Mouse (Mus musculus) ovary, postnatal 36 days (tissue): ENCODE results near the gene Bricd5.

Source experiments
- DNase-seq: peaks from one replicate; pipeline ENCODE4 v3.0.0; 2022; ENCODE audit warnings: low spot score, mixed read lengths

Bricd5 gene

DNA sequence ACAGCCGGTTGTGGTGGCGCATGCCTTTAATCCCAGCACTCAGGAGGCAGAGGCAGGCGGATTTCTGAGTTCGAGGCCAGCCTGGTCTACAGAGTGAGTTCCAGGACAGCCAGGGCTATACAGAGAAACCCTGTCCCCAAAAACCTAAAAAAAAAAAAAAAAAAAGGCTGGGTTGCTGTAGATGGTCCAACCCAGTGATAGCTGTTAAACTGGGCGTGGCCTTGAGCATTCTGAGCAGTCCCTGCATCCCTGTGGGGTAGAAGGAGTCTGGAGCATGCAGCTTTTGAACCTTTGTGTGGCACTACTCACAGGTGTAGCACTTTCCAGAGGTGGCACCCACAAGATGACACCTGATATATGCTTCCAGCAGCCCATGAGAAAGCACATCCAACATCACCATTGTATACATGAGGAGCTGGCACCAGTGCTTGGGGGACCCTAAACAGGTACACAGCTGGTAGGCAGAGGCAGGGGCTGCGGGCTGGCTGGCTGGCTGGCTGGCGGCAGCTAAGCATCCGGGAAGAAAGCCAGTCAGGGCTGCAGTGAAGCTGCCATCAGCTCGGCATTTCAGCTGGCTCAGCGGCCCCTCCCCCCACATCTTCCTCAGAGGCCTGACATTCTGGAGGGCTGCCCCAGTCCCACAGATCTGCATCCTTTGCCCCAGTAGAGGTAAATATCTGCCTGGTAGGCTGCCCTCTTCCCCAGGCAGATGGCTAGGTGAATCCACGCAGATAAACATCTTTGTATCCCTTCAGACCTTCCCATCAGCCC lies 11.6 kb downstream of the Bricd5 start:
- no peak for DNase-seq

DNA sequence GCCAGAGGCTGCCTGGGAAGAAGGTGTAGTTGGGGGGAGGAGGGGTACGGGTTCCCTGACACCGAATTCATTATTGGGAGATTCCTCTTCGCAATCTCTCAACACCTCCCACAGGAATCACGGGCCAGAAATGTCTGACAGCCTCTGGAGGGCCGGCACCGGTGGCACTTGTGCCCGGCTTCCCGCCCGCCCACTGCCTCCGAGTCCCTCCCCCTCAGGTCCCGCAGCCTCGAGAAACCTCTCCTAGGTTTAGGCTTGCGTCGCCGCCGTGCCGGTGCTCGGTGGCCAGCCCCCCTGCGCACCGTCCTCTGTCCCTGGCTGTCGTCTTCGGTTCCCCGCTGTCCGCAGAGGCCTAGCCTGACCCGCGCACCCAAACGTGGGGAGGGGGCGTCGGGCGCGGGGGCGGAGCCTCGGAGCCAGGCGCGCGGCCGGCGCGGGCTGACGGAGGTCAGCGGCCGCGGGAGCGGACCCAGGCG lies 14.5 kb downstream of the Bricd5 start, which contains the start of gene Caskin1:
TSS of gene Caskin1 (plus strand) at position 416 of the 476 bp plus-strand sequence.
- peak; percentile 40 for DNase-seq

DNA sequence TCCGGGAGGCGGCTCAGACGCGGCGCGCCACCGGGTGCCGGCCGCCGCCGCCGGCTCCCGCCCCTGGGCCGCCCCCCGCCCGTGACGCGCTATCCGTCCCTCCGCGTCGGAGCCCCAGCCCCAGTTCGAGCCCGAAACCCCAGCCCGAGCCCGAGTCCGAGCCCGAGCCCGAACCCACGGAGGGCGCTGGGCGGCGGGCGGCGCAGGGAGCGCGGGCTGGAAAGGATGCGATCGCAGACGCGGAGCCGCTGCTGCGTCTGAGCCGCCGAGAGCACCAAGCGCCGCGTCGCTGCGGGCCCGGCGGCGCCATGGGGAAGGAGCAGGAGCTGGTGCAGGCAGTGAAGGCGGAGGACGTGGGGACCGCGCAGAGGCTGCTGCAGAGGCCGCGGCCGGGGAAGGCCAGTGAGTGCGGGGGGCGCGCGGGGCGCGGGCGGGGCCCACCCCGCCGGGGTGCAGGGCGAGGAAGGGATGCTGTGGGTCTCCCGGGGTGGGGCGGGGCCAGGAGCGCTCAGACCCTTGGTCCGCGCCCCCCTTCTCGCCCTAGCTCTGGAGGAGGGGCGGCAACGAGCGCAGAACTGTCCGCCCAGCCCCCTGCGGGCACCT lies 15.1 kb downstream of the Bricd5 start:
- DNase-seq = peak; percentile 53

DNA sequence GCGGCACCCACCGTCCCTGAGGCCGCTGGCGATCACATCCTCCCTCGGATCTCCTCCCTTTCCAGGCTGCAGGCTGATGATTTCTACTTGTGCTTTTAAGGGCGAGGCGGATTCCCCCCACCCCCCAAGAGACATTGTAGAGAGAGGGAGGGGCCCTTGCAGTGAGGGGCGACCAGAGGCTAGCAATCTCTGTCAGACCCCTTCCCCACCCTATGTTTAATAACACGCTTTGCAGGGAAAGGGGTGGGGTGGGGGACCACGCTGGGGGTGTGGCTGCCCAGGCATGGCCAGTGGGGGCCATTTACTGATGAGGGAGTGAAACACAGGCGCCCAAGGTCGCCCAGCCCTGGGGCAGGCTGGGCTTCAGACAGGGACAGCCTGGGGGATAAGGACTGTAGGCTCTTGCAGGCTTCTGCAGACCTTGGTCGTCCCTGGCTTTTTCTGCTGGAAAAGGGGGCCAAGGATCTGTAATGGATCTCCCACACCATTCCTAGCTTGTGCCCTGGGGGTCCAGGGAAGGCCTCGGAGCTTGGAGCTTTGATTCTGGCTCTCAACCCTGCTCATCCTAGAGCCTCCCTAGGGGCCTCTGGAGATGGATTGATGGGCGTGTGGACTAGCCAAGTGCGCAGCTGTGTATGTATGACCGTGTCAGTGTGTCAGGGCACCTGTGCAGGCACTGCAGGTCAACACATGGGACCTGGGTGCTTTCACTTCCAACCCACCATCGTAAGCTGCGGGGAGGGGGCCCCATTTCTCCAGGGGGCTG lies 15.8 kb downstream of the Bricd5 start:
- peak; percentile 66 for DNase-seq

DNA sequence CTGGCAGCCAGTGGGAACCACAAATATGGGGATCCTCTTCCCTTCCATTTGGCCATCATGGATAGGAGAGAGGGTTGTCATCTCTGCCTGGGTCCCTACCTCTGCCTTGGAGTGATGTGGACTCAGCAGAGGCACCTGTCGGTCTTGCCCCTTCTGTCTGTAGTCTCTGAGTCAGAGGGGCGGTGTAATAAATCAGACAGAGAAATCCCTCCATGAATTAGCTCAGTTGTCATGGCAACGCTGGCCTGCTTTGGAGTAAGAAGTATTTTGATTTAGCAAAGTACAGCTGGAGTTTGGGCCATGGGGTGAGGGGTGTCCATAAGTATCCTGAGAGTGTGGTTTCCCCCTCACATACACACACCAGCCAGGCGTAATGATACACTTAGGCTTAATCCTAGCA lies 16.7 kb downstream of the Bricd5 start:
- no peak for DNase-seq

DNA sequence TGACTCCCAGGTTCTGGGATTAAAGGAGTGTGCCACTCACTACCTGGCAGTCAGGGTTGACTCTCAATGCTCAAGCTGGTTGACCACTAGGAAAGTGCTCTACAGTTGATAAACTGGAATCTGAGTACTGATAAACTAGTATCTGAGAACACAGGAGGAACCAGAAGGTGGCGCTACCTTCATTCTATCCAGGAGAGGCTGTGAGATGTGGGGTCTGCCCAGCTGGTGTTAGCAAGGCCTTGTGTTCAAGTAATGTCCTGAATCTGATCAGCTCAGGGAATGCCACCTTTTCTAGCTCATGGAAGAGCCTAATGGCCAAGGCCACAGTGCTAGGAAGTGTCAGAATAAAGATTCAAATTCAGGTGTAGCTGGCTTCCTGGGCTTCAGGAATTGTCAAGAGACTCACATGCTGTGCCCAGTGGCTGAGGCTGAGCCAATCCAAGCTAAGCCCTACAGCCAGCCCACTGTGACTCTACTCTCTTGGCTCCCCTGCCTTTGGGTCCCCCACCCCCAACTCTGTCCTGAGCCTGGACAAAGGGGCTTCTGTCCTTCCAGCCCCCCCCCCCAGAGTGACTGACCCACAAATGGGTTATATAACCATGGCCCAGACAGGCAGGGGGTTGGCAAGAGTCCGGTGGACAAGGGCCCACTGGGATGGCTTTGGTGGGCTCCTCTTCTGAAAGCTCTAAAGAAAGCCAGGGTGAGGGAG lies 21.1 kb downstream of the Bricd5 start:
- DNase-seq = no peak

DNA sequence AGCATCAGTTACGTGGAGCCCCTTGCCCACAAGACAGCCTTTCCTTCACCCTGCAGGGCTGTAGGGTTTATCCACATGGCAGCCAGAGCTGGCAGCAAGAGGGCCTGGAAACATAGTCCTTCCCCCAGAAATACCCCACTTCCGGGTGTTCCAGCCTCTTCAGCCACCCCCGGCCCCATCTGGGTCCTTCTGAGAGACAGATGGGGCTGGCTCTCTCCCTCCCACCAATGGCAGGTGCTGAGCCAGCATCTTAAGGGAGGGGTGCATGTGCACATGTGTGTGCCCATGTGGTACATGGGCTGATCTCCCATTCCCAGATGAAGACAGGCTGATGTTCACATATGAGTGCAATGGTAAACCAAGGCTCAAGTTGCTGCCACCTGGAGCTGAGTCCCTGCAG lies 21.8 kb downstream of the Bricd5 start:
- DNase-seq = no peak

DNA sequence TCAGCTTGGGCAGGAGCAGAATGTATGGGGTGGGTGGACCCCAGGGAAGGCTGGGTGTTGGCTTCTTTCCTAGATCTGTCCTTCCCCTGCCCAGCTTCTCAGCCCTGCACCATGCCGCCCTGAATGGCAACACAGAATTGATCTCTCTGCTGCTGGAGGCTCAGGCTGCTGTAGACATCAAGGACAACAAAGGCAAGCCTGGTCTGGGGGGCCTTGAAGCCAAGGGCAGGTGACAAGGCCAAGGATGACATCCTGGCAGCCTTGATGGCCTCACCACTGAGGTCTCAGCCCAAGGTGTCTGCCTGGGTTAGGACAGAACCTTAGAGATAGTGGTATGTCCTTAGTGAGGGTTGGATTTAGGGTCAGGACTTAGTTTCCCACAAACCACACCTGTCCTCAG lies 22.3 kb downstream of the Bricd5 start:
- no peak for DNase-seq

DNA sequence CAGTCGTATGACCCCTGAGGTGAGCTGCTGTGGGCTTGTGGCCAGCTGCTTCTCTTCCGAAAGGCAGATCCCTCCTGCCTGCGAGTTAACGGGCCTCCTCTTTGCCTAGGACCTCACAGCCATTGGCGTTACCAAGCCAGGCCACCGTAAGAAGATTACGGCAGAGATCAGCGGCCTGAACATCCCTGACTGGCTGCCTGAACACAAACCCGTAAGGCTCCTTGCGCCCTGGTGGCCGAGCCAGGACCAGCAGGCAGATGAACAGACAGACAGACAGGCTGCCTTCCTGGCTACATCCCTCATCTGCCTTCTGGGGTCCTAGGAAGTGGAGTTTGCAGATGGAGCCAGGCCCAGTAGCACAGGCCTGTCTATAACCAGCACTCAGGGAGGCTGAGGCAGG lies 28.5 kb downstream of the Bricd5 start:
- no peak for DNase-seq

DNA sequence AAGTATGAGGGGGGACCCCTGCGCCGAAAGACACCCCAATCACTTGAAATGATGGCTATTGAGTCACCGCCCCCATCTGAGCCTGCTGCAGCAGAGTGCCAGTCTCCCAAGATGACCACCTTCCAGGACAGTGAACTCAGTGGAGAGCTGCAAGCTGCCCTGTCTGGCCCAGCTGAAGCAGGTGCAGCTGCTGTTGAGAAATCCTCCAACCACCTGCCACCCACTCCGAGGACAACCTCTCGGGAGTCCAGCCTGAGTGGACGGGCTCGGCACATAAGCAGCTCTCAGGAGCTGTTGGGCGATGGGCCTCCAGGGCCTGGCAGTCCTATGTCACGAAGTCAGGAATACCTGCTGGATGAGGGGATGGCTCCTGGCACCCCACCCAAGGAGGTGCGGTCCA lies 30.4 kb downstream of the Bricd5 start:
- no peak for DNase-seq

DNA sequence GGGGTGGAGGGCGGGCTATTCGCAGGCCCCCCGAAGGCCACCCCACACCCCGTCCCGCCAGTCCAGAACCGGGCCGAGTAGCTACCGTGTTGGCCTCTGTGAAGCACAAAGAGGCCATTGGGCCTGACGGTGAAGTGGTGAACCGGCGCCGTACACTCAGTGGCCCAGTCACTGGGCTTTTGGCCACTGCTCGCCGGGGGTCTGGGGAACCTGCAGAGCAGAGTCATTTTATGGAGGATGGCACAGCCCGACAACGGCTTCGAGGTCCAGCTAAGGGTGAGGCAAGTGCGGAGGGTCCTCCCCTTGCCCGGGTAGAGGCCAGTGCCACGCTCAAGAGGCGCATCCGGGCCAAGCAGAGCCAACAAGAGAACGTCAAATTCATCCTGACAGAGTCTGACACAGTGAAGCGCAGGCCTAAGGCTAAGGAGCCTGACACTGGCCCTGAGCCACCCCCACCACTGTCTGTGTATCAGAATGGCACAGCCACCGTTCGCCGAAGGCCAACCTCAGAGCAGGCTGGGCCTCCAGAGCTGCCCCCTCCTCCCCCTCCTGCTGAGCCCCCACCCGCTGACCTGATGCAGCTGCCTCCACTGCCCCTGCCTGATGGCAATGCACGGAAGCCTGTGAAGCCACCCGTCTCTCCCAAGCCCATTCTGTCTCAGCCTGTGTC lies 31.7 kb downstream of the Bricd5 start:
- no peak for DNase-seq

DNA sequence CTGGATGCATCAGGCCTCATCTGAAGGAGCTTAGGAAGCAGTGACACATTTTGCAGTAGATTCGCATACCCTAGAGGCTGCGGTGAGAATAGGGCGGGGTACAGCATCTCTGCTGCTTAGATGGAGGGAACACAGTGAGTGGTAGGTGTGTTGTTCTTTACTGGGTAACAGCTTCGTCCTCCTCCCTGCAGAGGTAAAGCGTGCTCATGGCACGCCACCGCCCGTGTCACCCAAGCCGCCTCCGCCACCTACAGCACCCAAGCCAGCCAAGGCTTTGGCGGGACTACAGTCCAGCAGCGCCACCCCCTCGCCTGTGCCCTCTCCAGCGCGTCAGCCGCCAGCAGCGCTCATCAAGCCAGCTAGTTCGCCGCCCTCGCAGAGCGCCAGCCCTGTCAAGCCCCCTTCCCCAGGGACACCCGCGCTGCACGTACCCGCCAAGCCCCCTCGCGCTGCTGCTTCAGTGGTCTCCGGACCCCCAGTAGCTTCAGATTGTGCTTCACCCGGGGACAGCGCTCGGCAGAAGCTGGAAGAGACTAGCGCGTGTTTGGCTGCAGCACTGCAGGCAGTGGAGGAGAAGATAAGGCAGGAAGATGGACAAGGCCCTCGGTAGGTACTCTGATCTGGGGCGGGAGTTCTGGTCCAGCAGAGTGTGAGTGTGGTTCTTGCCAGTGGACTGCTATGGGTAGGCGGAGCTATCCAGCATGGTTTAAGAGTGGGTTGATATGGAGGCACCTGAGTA lies 32.8 kb downstream of the Bricd5 start:
- DNase-seq = peak; percentile 45

DNA sequence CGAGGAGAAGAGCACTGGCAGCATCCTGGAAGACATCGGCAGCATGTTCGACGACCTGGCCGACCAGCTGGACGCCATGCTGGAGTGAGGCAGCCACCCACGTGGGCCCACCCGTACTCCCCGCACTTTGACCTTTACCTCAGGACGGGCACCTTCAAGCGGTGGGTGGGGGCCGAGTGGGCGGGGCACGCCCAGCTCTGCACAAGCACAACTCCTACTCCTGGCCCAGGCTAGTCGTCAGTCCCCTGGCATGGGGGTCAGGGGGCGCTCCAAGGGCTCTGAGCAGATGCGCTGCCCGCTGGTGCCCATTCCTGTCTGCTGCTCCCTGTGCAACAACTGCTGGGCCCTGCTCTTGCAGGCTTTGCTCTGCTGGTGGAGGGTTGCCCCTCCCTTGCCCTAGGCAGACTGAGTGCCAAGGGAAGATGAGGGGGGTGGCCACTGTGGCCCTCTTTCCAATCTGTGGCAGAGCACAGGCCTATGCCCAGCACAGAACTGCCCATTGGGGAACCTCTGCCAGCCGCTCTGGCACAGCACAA lies 33.5 kb downstream of the Bricd5 start:
- DNase-seq = no peak

DNA sequence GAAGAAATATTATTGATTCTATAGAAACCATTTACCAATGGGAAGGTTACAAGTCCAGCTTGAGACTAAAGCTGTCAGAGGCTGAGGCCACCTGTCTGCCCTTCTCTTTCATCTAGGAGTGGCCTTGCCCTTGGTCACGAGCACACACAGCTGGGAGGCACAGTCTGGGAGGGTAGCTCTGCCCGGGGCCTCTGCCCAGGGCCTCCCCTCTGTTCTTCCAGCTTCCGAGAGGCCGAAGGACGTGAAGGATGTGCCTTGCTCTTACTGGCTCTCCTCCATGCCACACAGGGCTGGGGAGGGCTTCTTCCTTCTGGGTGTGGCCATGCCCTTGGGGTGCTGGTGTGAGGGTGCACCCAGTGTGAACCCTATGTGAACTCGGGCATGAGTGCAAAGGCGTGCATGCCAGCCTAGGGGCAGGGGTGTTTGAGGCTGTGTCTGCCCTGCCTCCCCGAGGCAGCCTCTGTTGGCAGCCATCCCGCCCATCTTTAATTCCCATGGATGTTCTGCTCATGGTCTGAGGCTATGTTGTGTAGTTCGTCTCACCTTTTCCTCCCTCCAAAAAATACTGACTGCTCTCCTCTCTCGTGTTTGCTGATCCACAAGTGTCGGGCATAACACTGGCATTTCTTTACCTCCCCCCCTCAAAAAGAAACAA lies 34.2 kb downstream of the Bricd5 start:
- DNase-seq = no peak

DNA sequence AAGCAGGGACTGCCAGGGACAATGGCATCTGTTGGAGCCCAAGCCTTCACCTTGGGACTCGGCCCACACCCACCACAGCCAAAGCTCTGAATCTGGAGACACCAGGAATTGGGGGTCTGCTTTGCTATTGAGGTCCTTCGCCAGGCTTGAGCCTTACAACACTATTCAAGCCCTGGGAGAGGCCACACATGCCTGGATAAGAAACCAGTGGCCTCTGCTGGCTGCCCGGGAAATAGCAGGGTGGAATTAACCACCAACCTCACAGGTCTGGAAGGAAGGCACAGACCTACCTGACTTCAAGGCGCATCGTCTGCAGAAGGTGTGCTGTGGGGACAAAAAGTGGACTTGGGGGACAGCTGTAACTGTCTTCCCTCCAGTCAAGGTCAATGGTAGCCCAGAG lies 39.9 kb downstream of the Bricd5 start:
- peak; percentile 54 for DNase-seq

DNA sequence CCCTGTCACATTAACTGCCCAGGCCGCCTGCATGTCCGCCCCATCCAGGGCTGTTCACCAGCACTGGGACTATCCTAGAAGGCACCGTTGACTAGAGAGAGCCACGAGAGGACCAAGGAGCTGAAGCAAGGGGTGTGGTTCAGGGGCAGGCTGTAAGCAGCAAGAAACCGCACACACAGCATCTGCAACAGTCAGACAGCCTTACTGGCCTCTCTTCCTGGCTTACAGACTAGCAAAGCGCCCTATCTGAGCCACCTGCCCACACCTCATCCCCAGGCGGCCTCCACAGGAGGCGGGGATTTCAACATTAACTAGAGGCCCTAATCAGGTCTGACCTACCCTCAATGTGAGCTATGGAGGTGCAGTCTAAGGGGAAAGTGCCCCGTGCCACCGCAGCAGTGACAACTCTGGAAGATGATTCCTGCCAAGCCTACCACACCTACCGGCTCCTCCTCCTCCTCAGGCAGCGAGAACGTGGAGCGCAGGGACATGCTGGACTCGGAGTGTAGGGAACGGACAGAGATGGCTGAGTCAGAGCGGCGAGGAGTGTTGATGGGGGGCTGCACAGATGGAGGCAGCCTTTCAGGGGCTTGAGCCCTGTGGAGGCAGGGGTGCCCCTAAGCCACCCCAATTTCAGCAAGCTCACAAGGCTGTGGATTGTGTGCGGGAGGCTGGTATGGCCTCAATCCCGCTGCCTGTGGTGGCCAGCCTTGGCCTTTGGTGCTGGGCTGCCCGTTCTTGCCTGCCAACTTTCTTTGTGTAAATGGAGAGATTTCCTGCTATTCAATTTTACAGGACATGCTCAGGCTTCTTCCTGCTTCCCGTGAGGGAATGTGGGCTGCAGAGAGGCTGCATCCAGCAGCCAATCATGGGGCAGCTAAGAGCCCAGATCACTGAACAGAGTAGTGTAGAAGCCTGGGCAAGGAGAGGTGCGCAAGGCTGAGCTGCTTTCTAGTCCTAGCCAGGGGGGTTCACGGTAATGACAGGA lies 40.9 kb downstream of the Bricd5 start:
- DNase-seq = no peak

DNA sequence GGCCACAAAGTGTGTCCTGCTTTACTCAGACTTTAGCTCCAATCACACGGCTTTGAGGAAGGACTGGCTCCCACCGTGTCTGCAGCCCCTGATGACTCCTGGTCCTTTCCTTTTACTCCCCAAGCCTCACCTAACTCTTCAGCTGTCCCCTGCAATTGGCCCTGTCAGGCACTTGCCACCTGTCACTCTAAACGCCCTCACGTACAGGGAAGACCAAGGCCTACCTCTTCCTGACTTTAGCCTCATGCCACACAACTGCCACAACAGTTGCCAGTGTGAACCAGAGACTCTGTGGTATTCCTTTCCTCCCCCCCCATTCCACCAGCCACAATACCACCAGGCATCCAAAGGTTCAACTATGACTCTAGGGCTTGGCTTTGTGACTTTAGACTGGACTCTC lies 46.8 kb downstream of the Bricd5 start:
- no peak for DNase-seq

DNA sequence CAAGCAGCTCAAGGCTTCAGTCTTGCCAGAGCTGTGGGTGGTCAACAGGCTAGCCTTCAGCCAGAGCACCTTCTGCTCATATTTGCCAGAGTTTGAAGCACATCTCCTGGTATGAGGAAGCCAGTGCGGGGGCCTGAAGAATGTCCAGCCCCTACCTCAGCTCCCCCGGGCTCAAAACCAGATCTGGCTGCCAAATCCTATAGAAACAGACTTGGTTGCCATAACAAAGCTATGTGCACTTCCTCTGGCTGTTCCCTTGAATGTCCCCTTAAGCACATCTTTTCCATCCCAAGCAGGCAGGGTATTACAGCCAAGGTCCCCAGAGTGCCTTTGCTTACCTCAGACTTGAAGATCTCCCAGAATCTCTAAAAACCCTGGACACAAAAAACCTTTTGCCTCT lies 51.0 kb downstream of the Bricd5 start:
- DNase-seq = no peak
